Mouse (Mus musculus) heart, embryonic 11.5 days (tissue): ENCODE data around the gene Cdhr1. TPM values are rescaled to one million over a fixed set of nuclear protein-coding genes. Genes with fewer than 3 reads are reported as not detected.

Experiments used
- ATAC-seq: fragments of 200-750 bp; cut with Nextera tagmentation; replicated peaks from 2 replicates; pipeline ENCODE4 v1.8.0; 2017; ENCODE audit warnings: moderate library complexity; ENCODE audit not compliant: insufficient number of reproducible peaks, low FRiP score, low TSS enrichment
- H3K27ac ChIP-seq: fragments of 300-500 bp; sonication (generic); 2 replicates; pipeline ENCODE4 v1.5.1; 2014; ENCODE audit warnings: mild to moderate bottlenecking, low read depth, low read length
- H3K27me3 ChIP-seq: fragments of 300-500 bp; sonication (generic); 2 replicates; pipeline ENCODE4 v1.6.1; 2014; ENCODE audit warnings: mild to moderate bottlenecking, low read length, mixed read lengths; ENCODE audit not compliant: control insufficient read depth, insufficient read depth
- H3K36me3 ChIP-seq: fragments of 300-500 bp; sonication (generic); 2 replicates; pipeline ENCODE4 v1.6.1; 2014; ENCODE audit warnings: mild to moderate bottlenecking, low read length, moderate library complexity, mixed read lengths; ENCODE audit not compliant: control insufficient read depth, insufficient read depth
- H3K4me1 ChIP-seq: fragments of 300-500 bp; sonication (generic); 2 replicates; pipeline ENCODE4 v1.6.1; 2014; ENCODE audit warnings: low read length; ENCODE audit not compliant: control insufficient read depth, insufficient read depth
- H3K4me2 ChIP-seq: fragments of 300-500 bp; sonication (generic); 2 replicates; pipeline ENCODE4 v1.6.1; 2014; ENCODE audit warnings: mild to moderate bottlenecking, moderate library complexity
- H3K4me3 ChIP-seq: fragments of 300-500 bp; sonication (generic); 2 replicates; pipeline ENCODE4 v1.5.1; 2014; ENCODE audit warnings: low read depth, low read length
- H3K9ac ChIP-seq: fragments of 300-500 bp; sonication (generic); 2 replicates; pipeline ENCODE4 v1.6.1; 2014; ENCODE audit warnings: mild to moderate bottlenecking, low read depth, low read length, moderate library complexity
- H3K9me3 ChIP-seq: fragments of 300-500 bp; sonication (generic); replicated peaks from 2 replicates; pipeline ENCODE4 v1.6.1; 2016; ENCODE audit warnings: low read length; ENCODE audit not compliant: control insufficient read depth
- WGBS: fragments of 180-500 bp; shearing (Covaris S2); extraction: QIAGEN DNeasy Blood & Tissue Kit; methylation state at CpG from one replicate; pipeline ENCODE4 v1.1.7; 2014; ENCODE audit not compliant: insufficient replicate concordance; 5-methylcytosine and 5-hydroxymethylcytosine counted together
- polyA plus RNA-seq: library from polyadenylated mRNA; unstranded; fragments of >200 nt; fragmentation: Nextera tagmentation; extraction: Ambion mirVana; gene quantifications from 2 replicates; pipeline ENCODE4 v1.2.1, GENCODE M21; 2014

Cdhr1 gene
- polyA plus RNA-seq, 1 experiment from 2014 or later: 0.13 TPM

- Histone ChIP-seq H3K4me3 (no peak overlapping the region), H3K9me3 (no peaks in the 10 kb centered on the region), H3K4me2 (no peak overlapping the region), H3K9ac (no peak overlapping the region), H3K27ac (no peak overlapping the region), H3K4me1 (no peaks in the 10 kb centered on the region), H3K36me3 (peaks cover 5% of the 10 kb centered on the region; the same call in 1 of the 2 replicates), H3K27me3 (no peaks in the 10 kb centered on the region)
- WGBS: 93% methylated on average over 4 of the region's 4 CpGs
- no peak for ATAC-seq
Measured at GRCm38 (mm10) chr14:37119233-37119632, 21.1 kb upstream of the Cdhr1 start.

- H3K4me1 ChIP-seq: peaks cover 2% of the 10 kb centered on the region; the same call in 1 of the 2 replicates
- no peaks in the 10 kb centered on the region for H3K27me3 ChIP-seq
- no peaks in the 10 kb centered on the region for H3K36me3 ChIP-seq
- H3K4me2 ChIP-seq: no peak within 1 kb of the TSS
- ATAC-seq: no peak
- no peak within 1 kb of the TSS for H3K27ac ChIP-seq
- no peak within 1 kb of the TSS for H3K4me3 ChIP-seq
- no peaks in the 10 kb centered on the region for H3K9me3 ChIP-seq
- WGBS: 58% methylated on average over 3 of the region's 3 CpGs
- H3K9ac ChIP-seq: no peak within 1 kb of the TSS
Measured at GRCm38 (mm10) chr14:37113922-37114321, 15.8 kb upstream of the Cdhr1 start, which contains the start of gene 2610528A11Rik. Gene 2610528A11Rik (minus strand): TSS chr14:37114022.

GRCm38 (mm10) chr14:37112931-37113330 lies 14.8 kb upstream of the Cdhr1 start:
- 87% methylated on average over 7 of the region's 7 CpGs for WGBS
- H3K27ac ChIP-seq: no peak overlapping the region
- no peaks in the 10 kb centered on the region for H3K27me3 ChIP-seq
- ATAC-seq: no peak
- no peak overlapping the region for H3K4me2 ChIP-seq
- no peaks in the 10 kb centered on the region for H3K9me3 ChIP-seq
- no peak overlapping the region for H3K9ac ChIP-seq
- H3K36me3 ChIP-seq: no peaks in the 10 kb centered on the region
- no peak overlapping the region for H3K4me3 ChIP-seq
- peaks cover 2% of the 10 kb centered on the region; the same call in 1 of the 2 replicates for H3K4me1 ChIP-seq

GRCm38 (mm10) chr14:37111371-37111770 lies 13.2 kb upstream of the Cdhr1 start:
- Histone ChIP-seq H3K27ac (no peak overlapping the region), H3K27me3 (no peaks in the 10 kb centered on the region), H3K4me2 (no peak overlapping the region), H3K4me1 (peaks cover 4% of the 10 kb centered on the region), H3K4me3 (no peak overlapping the region), H3K9me3 (no peaks in the 10 kb centered on the region), H3K36me3 (no peaks in the 10 kb centered on the region), H3K9ac (no peak overlapping the region)
- ATAC-seq: no peak

GRCm38 (mm10) chr14:37110456-37110855 lies 12.3 kb upstream of the Cdhr1 start:
- no peak overlapping the region for H3K4me2 ChIP-seq
- no peak overlapping the region for H3K27ac ChIP-seq
- H3K9ac ChIP-seq: no peak overlapping the region
- no peaks in the 10 kb centered on the region for H3K9me3 ChIP-seq
- 38% methylated on average over 2 of the region's 2 CpGs for WGBS
- H3K36me3 ChIP-seq: no peaks in the 10 kb centered on the region
- H3K4me3 ChIP-seq: no peak overlapping the region
- no peaks in the 10 kb centered on the region for H3K27me3 ChIP-seq
- no peak for ATAC-seq
- peaks cover 13% of the 10 kb centered on the region for H3K4me1 ChIP-seq

- no peak for ATAC-seq
- WGBS: 40% methylated on average over 9 of the region's 9 CpGs
- Histone ChIP-seq H3K9me3 (no peaks in the 10 kb centered on the region), H3K36me3 (no peaks in the 10 kb centered on the region), H3K4me2 (no peak overlapping the region), H3K27me3 (no peaks in the 10 kb centered on the region), H3K27ac (no peak overlapping the region), H3K4me1 (peaks cover 14% of the 10 kb centered on the region), H3K9ac (no peak overlapping the region), H3K4me3 (no peak overlapping the region)
Measured at GRCm38 (mm10) chr14:37109975-37110374, 11.8 kb upstream of the Cdhr1 start.

GRCm38 (mm10) chr14:37109460-37109859 lies 11.3 kb upstream of the Cdhr1 start:
- no peaks in the 10 kb centered on the region for H3K9me3 ChIP-seq
- WGBS: 79% methylated on average over 8 of the region's 8 CpGs
- H3K9ac ChIP-seq: no peak overlapping the region
- ATAC-seq: no peak
- no peak overlapping the region for H3K27ac ChIP-seq
- H3K27me3 ChIP-seq: no peaks in the 10 kb centered on the region
- H3K4me3 ChIP-seq: no peak overlapping the region
- H3K4me2 ChIP-seq: no peak overlapping the region
- H3K4me1 ChIP-seq: peaks cover 18% of the 10 kb centered on the region
- H3K36me3 ChIP-seq: no peaks in the 10 kb centered on the region

GRCm38 (mm10) chr14:37105846-37106245 lies 7.7 kb upstream of the Cdhr1 start:
- peaks cover 18% of the 10 kb centered on the region for H3K4me1 ChIP-seq
- no peak overlapping the region for H3K4me2 ChIP-seq
- H3K27me3 ChIP-seq: peaks cover 7% of the 10 kb centered on the region
- ATAC-seq: peak; percentile 70
- H3K9me3 ChIP-seq: no peaks in the 10 kb centered on the region
- H3K27ac ChIP-seq: no peak overlapping the region
- no peak overlapping the region for H3K4me3 ChIP-seq
- H3K9ac ChIP-seq: no peak overlapping the region
- H3K36me3 ChIP-seq: no peaks in the 10 kb centered on the region
- WGBS: 8% methylated on average over 7 of the region's 7 CpGs

- no peak; the same call in 1 of the 2 replicates for ATAC-seq
Measured at GRCm38 (mm10) chr14:37104747-37105146, 6.6 kb upstream of the Cdhr1 start.

More at GRCm38 (mm10) chr14:37104747-37105146, 6.6 kb upstream of the Cdhr1 start:
- Histone ChIP-seq H3K4me1 (peaks cover 15% of the 10 kb centered on the region), H3K4me2 (no peak overlapping the region), H3K9me3 (no peaks in the 10 kb centered on the region), H3K27ac (peak overlapping the region; percentile 29; the same call in 1 of the 2 replicates), H3K36me3 (no peaks in the 10 kb centered on the region), H3K4me3 (no peak overlapping the region), H3K9ac (no peak overlapping the region), H3K27me3 (peaks cover 10% of the 10 kb centered on the region)
- 44% methylated on average over 5 of the region's 5 CpGs for WGBS
